Mouse (Mus musculus) cortical plate, adult 2 months (tissue): Measurements from ENCODE around the gene Med27. TPM values are rescaled to one million over a fixed set of nuclear protein-coding genes. Genes with fewer than 3 reads are reported as not detected.

Source experiments
- H3K27ac ChIP-seq: fragments of 200-500 bp; 2 replicates; pipeline ENCODE4 v1.5.1; 2012; ENCODE audit warnings: low read length, control low read depth, inconsistent platforms; ENCODE audit not compliant: insufficient read depth
- H3K4me1 ChIP-seq: fragments of 200-500 bp; 2 replicates; pipeline ENCODE4 v1.6.1; 2011; ENCODE audit warnings: low read length; ENCODE audit not compliant: control insufficient read depth, insufficient read depth
- H3K4me3 ChIP-seq: fragments of 200-500 bp; 2 replicates; pipeline ENCODE4 v1.5.1; 2011; ENCODE audit warnings: mild to moderate bottlenecking, low read length, control low read depth; ENCODE audit not compliant: insufficient read depth
- CTCF ChIP-seq: fragments of 200-500 bp; IDR thresholded peaks from 2 replicates; pipeline ENCODE4 v1.5.1; 2011; ENCODE audit warnings: mild to moderate bottlenecking, control low read depth, low read length; ENCODE audit not compliant: insufficient read depth; ENCODE audit errors: extremely low read depth
- POLR2A ChIP-seq: fragments of 200-500 bp; IDR thresholded peaks from 2 replicates; pipeline ENCODE4 v1.6.1; 2011; ENCODE audit warnings: mild to moderate bottlenecking, low read length, control low read depth; ENCODE audit not compliant: insufficient read depth; ENCODE audit errors: extremely low read depth
- polyA plus RNA-seq: library from polyadenylated mRNA; depleted of rRNA; stranded (reverse); fragments of >200 nt; gene quantifications from 2 replicates; pipeline ENCODE4 v1.2.3, GENCODE M21; 2012

Gene Med27
- polyA plus RNA-seq, 1 experiment, result 47.6 TPM

DNA sequence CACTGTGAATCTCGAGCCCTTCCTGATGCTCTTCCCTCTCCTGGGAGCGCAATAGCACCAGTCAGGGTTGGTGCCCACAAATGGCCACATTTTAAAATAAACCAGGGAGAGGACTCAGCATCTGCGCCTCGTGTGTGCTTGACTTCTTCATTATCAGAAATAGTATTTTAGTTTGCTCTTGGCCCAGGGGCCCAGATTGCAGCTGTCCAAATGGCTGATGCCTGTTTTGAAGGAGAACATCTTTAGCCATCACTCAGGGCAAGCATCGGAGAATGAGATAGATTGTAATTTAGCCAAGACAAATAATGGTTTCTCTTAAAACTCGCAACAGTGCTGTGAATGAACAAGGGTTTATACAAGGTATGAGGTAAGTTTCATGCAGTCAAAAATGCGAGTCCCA, 92.8 kb downstream of the Med27 start:
- no peak overlapping the region for H3K4me3 ChIP-seq
- no peak overlapping the region for H3K27ac ChIP-seq
- TF ChIP-seq POLR2A (no peak), CTCF (no peak)
- peaks cover 9% of the 10 kb centered on the region for H3K4me1 ChIP-seq

DNA sequence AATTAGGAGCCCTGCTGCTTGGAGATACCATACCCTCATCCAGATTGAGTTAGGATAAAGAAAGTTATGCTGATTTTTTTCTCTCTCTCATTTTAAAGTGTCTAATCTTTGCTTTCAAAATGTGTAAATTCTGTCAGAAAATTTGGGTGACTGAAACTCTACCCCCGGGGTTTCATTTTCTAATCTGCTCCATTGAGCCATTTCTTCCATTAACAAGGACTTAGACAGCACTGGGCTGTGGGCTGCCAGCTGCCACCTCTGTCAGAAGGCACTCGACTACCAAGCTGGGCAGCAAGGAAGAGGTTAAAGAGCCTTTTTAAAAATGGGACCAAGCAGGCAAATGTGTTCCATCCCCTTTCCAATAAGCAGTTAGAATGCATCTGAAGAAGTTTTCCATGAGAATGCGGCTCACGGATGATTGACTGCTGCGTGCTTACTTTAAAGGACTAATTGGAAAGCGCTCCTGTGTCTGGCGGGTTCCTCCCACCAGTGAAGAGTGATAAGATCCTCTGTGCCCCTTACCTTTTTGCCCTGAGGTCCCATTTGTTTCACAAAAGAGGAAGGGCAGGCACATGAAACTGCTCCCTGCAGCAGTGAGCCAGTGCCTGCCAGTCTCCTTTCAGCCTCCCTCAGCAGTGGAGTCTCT, 93.4 kb downstream of the Med27 start:
- Histone ChIP-seq H3K4me1 (peaks cover 9% of the 10 kb centered on the region), H3K4me3 (no peak overlapping the region), H3K27ac (no peak overlapping the region)
- TF ChIP-seq CTCF (no peak), POLR2A (no peak)

DNA sequence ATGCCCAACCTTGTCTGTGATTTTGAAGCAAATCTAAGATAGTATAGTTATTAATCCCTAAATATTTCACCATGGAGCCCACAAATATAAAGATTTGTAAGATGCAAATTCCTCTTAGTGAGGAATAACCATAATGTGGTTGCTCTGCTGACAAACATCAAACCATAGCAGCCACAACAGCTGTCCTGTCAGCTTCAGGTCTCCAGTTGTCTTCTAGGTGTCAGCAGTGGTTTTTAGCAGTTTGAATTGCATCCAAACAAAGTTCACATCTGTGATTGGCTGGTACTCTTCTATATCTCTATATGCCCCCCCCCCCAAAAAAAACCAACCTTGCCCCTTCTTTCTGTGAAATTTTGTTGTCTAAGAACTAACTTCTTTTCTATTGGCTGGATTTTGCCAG, 95.7 kb downstream of the Med27 start:
- Histone ChIP-seq H3K27ac (no peak overlapping the region), H3K4me1 (peaks cover 8% of the 10 kb centered on the region), H3K4me3 (no peak overlapping the region)
- no peak for TF ChIP-seq CTCF
- TF ChIP-seq POLR2A, result no peak

DNA sequence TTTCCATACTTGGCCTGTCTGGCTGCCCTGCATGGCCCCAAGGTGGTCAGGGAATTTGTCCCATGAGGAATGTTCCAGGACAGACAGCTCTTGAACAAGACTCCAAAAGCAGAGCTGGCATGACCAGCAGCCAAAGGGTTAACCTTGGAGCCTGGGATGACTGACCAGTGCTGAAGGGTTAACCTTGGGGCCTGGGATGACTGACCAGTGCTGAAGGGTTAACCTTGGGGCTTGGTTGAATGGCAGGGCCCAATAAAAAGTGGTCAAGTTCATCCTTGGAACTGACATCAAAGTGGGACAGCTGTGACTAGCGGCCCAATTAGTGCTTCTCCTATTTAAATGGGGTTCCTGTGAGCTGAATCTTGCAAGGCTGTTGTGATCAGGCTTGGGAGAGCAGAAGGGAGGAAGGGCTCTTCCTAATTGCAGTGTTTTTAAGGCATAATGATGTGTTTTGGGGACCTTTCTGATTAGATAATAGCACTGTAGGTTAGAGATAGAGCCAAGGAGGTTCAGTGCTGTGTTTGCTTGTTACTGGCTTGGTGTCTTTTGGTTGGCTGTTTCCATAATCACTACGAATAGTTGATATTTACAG, 97.1 kb downstream of the Med27 start:
- Histone ChIP-seq H3K27ac (no peak overlapping the region), H3K4me3 (no peak overlapping the region), H3K4me1 (peaks cover 6% of the 10 kb centered on the region)
- TF ChIP-seq POLR2A, result no peak
- no peak for TF ChIP-seq CTCF

DNA sequence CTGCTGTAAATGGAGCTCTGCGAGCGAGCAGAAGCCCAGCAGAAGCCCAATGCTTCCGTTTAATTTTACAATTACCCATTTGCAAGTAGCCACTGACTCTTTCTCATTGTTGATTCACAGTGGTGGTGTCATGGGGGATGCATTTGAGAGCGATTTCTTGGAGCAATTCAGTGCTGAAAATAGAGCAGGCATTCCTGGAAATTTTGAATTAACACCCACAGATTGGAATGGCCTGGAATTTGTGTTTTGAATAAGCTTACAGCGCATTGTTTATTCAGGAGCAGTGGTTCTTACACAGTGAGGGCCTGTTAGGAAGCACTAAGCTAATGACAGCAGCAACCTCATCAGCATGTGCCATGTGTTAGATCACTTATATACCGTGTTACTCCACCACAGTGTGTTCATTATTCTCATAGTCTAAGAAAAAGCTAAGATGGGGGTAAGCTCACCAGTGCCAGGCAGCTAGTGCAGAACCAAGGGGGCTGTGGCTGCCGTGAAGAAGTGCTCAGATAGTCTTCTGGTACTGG, 101.9 kb downstream of the Med27 start:
- TF ChIP-seq POLR2A (no peak), CTCF (no peak)
- Histone ChIP-seq H3K4me1 (peaks cover 7% of the 10 kb centered on the region), H3K4me3 (no peak overlapping the region), H3K27ac (no peak overlapping the region)

DNA sequence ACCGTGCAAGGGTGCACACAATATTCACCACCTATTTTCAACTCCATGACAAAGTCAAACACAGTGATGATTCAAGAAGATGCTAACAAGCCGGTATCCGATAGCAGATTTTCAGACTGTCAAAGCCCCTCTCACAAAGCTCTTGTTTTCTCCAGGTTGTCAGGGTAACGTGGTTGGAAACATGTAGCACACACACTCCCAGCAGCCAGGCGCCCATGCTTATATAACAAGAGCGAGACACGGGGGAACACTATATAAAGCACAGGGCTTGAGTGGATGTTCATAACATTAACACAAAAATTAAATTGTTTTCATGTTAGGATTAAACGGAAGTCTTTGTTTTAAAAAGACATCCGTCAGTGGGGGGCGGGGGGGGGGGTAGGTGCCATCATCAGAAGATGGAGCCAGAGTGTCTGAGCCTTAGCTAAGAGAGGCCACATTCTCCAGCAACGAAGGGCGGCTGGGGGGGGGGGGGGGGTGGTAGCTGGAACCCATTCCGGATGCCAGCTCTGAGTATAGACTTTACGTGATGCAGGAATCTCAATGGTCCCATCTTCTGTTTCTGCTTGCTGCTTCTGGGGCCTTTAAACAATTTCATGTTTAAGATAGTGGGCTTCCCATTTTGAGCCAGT, 104.9 kb downstream of the Med27 start:
- TF ChIP-seq POLR2A (no peak), CTCF (no peak)
- H3K4me3 ChIP-seq, result no peak overlapping the region
- no peak overlapping the region for H3K27ac ChIP-seq
- H3K4me1 ChIP-seq, result peaks cover 10% of the 10 kb centered on the region

DNA sequence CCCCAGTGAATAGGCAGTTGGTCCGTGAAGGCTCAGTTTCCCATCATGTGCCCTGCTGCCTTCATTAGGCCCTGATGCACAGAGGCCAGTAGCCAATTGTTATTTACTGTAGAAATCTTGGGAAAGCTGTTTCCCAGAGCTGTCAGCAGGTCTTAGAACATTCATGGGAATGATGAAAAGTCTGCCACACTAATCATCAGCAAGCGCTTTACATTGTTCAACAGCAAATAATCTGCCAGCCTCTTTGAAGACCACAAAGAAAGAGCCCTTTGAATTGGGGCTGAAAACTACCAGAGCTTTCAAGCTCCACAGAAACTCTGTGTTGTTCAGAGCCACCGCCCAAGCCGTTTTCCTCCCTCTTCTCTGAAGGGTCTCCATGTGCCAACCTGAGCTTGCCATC, 106.8 kb downstream of the Med27 start:
- TF ChIP-seq POLR2A (no peak), CTCF (no peak)
- H3K4me3 ChIP-seq, result no peak overlapping the region
- peaks cover 12% of the 10 kb centered on the region for H3K4me1 ChIP-seq
- H3K27ac ChIP-seq, result no peak overlapping the region

DNA sequence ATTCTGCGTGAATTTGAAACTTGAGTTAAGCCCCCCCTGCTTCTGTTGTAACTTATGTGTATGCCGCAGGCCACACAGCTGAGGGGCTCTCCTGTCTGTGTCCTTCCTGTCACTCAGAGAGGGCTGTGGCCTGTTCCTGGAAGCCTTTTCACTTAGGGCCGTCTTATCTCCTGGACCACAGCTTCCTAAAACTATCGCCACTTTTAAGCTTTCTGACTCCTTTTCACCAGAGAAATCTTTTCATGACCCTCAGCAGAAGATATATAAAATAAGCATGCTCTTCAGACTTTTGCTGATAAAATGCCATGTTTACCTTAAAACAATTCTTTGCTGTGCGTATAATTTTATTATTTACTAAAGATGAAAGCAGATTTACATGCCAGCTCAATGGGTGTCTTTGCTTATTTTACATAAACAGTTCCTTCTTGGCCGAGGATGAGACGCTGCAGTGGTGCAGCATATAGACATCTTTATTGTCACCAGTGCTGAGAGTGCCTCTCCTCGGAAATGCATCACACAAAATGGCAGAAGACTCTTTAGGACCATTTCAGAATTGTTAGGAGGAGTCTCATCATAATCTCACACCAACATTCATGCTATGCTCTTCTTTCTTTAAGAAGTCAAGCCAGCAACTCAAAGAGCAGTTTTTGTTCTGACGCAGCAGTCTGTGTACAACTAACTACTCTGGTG, 110.2 kb downstream of the Med27 start:
- no peak overlapping the region for H3K4me3 ChIP-seq
- no peak overlapping the region for H3K27ac ChIP-seq
- peaks cover 4% of the 10 kb centered on the region; the same call in 1 of the 2 replicates for H3K4me1 ChIP-seq
- no peak for TF ChIP-seq POLR2A
- TF ChIP-seq CTCF, result no peak

DNA sequence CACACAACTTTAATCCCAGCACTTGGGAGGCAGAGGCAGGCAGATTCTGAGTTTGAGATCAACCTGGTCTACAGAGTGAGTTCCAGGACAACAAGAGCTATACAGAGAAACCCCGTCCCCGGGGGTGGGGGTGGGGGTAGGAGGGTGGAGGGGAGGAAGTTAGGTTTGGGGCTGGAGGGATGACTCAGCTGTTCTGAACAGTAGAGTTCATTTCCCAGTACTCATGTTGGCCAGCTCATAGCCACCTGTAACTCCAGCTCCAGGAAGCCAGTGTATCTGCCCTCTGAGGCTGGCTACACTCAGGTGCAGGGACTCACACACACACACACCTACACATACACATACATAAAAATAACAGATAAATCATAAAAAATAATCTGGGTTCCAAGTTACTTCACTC, 111.1 kb downstream of the Med27 start:
- no peak overlapping the region for H3K4me3 ChIP-seq
- H3K4me1 ChIP-seq, result peaks cover 4% of the 10 kb centered on the region; the same call in 1 of the 2 replicates
- TF ChIP-seq POLR2A (no peak), CTCF (no peak)
- no peak overlapping the region for H3K27ac ChIP-seq

DNA sequence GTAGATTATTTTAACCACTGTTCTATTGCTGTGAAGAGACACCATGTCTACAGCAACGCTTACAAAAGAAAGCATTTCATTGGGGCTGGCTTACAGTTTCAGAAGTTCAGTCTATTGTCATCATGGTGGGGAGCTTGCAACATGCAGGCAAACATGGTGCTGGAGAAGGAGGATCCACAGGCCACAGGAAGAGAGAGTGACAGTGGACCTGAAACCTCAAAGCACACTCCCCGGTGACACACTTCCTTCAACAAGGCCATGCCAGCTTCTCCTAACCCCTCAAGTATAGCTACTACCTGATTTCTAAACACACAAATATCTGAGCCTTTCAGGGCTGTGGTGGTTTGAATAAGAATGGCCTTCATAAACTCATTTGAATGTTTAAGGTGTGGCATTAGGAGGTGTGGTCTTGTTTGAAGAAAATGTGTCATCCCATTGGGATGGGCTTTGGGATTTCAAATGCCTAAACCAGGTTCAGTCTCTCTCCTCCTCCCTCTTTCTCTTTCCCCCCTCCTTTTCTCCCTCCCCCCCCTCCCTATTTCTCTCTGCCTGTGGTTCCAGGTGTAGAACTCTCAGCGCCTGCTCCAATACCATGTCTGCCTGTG, 111.8 kb downstream of the Med27 start:
- H3K27ac ChIP-seq, result no peak overlapping the region
- H3K4me1 ChIP-seq, result peaks cover 4% of the 10 kb centered on the region; the same call in 1 of the 2 replicates
- no peak for TF ChIP-seq CTCF
- H3K4me3 ChIP-seq, result no peak overlapping the region
